Mouse (Mus musculus) heart, adult 2 months (tissue): ENCODE data around the gene Lnx2. TPM values are rescaled to one million over a fixed set of nuclear protein-coding genes. Genes with fewer than 3 reads are reported as not detected.

Experiments used
- DNase-seq, 2 experiments: peaks; one replicate each; pipeline ENCODE4 v3.0.0; 2021
- H3K27ac ChIP-seq: fragments of 200-600 bp; 2 replicates; pipeline ENCODE4 v1.8.1; 2022
- H3K27me3 ChIP-seq: fragments of 200-500 bp; 2 replicates; pipeline ENCODE4 v1.6.1; 2012; ENCODE audit warnings: mild to moderate bottlenecking, low read length, inconsistent platforms, mixed read lengths; ENCODE audit not compliant: control insufficient read depth, insufficient read depth
- H3K36me3 ChIP-seq: fragments of 200-500 bp; 2 replicates; pipeline ENCODE4 v1.6.1; 2012; ENCODE audit warnings: low read length, inconsistent platforms; ENCODE audit not compliant: control insufficient read depth, insufficient read depth
- H3K4me1 ChIP-seq: fragments of 200-500 bp; 2 replicates; pipeline ENCODE4 v1.6.1; 2011; ENCODE audit warnings: low read length; ENCODE audit not compliant: control insufficient read depth, insufficient read depth
- H3K4me3 ChIP-seq: fragments of 200-600 bp; 2 replicates; pipeline ENCODE4 v1.8.1; 2022
- H3K79me2 ChIP-seq: fragments of 200-500 bp; replicated peaks from 2 replicates; pipeline ENCODE4 v1.6.1; 2012; ENCODE audit warnings: mild to moderate bottlenecking, inconsistent platforms, low read length, moderate library complexity, mixed read lengths; ENCODE audit not compliant: control insufficient read depth, insufficient read depth
- H3K9ac ChIP-seq: fragments of 200-500 bp; 2 replicates; pipeline ENCODE4 v1.6.1; 2012; ENCODE audit warnings: low read depth, mild to moderate bottlenecking, control low read depth, inconsistent platforms, low read length, mixed read lengths
- CTCF ChIP-seq: fragments of 200-600 bp; IDR thresholded peaks from 2 replicates; pipeline ENCODE4 v1.8.1; 2022; ENCODE audit warnings: antibody characterized with exemption, mild to moderate bottlenecking, moderate library complexity
- EP300 ChIP-seq: fragments of 200-500 bp; IDR thresholded peaks from 2 replicates; pipeline ENCODE4 v1.6.1; 2011; ENCODE audit warnings: low read depth, low read length, control low read depth; ENCODE audit not compliant: insufficient read depth
- POLR2A ChIP-seq: fragments of 200-500 bp; IDR thresholded peaks from 2 replicates; pipeline ENCODE4 v1.6.1; 2011; ENCODE audit warnings: mild to moderate bottlenecking, low read depth, low read length, control low read depth; ENCODE audit not compliant: insufficient read depth
- WGBS: fragments of 180-500 bp; shearing (Covaris S2); methylation state at CpG from one replicate; pipeline ENCODE4 v1.1.7; 2018; 5-methylcytosine and 5-hydroxymethylcytosine counted together
- intact Hi-C: fragments of 180-260 bp; cut with DNase I; formaldehyde crosslinking; loops from one replicate; pipeline ENCODE4 v1.15.1; 2025
- polyA plus RNA-seq: library from polyadenylated mRNA; depleted of rRNA; stranded (reverse); fragments of >200 nt; gene quantifications from 2 replicates; pipeline ENCODE4 v1.2.3, GENCODE M21; 2012
- total RNA-seq, 2 experiments: library from RNA; stranded (reverse); gene quantifications; 2 replicates each; pipeline ENCODE4 v1.2.3; 2021

Lnx2 gene
- total and polyA plus RNA-seq, 3 experiments, result 9.5 to 14.5 (median 13.6) TPM

GRCm38 (mm10) chr5:147073805-147074204, 2.6 kb downstream of the Lnx2 start:
- Histone ChIP-seq H3K4me1 (peaks cover 25% of the 10 kb centered on the region), H3K27me3 (no peaks in the 10 kb centered on the region), H3K9ac (no peak overlapping the region), H3K4me3 (no peak overlapping the region), H3K27ac (no peak overlapping the region; the same call in 1 of the 2 replicates), H3K36me3 (peaks cover 27% of the 10 kb centered on the region), H3K79me2 (peaks cover 7% of the 10 kb centered on the region)
- intact Hi-C loops, result loop anchor here (10.0 kb wide), 1 partner anchor 239 kb away; the partner anchor contains the start of gene Rpl21
- WGBS, result 57% methylated on average over 6 of the region's 6 CpGs
- no peak for TF ChIP-seq EP300
- no peak for TF ChIP-seq POLR2A
- no peak for TF ChIP-seq CTCF
- DNase-seq, result no peak

DNA sequence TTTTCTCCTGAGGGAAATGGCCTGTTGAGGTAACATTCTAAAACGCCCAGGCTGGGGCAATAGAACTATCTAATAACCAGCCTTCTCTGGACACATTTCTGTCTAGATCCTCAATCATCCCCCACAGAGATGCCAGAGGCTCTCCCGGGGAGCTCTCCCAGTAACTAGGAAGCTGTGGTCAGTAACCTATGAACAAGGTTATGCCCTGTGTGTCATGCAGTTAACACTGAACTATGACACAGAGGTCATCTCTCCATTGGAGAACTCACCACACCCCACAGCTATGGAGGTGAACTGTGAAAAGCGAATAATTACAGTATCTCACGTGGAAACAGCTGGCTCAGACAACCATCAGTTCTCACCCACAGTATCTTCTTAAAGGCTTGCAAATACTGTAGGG, 4.5 kb downstream of the Lnx2 start:
- intact Hi-C loops, result loop anchor here (10.0 kb wide), 1 partner anchor 237 kb away; the partner anchor contains the start of gene Rpl21
- Histone ChIP-seq H3K36me3 (peaks cover 28% of the 10 kb centered on the region), H3K9ac (no peak overlapping the region), H3K27ac (no peak overlapping the region), H3K4me1 (peaks cover 23% of the 10 kb centered on the region), H3K79me2 (peaks cover 7% of the 10 kb centered on the region), H3K27me3 (no peaks in the 10 kb centered on the region), H3K4me3 (no peak overlapping the region)
- TF ChIP-seq POLR2A, result no peak
- TF ChIP-seq CTCF, result no peak
- TF ChIP-seq EP300, result no peak
- no peak for DNase-seq
- WGBS, result 52% methylated on average over 4 of the region's 4 CpGs

GRCm38 (mm10) chr5:147070791-147071516, 5.4 kb downstream of the Lnx2 start:
- Histone ChIP-seq H3K27me3 (no peaks in the 10 kb centered on the region), H3K4me3 (no peak overlapping the region), H3K36me3 (peaks cover 31% of the 10 kb centered on the region), H3K4me1 (peaks cover 23% of the 10 kb centered on the region), H3K9ac (peak overlapping the region; percentile 40), H3K27ac (peak overlapping the region; percentile 21; the same call in 1 of the 2 replicates), H3K79me2 (peaks cover 7% of the 10 kb centered on the region)
- no peak for TF ChIP-seq EP300
- TF ChIP-seq POLR2A, result no peak
- no peak for TF ChIP-seq CTCF
- DNase-seq, result peak in 1 of 2 experiments; percentile 57
- WGBS, result 55% methylated on average over 16 of the region's 16 CpGs
- intact Hi-C loops, result loop anchor here (10.0 kb wide), 1 partner anchor 236 kb away; the partner anchor contains the start of gene Rpl21

GRCm38 (mm10) chr5:147068876-147069275, 7.5 kb downstream of the Lnx2 start:
- DNase-seq, result no peak
- Histone ChIP-seq H3K4me3 (no peak overlapping the region), H3K9ac (no peak overlapping the region; the same call in 1 of the 2 replicates), H3K27ac (no peak overlapping the region), H3K4me1 (peaks cover 30% of the 10 kb centered on the region), H3K36me3 (peaks cover 25% of the 10 kb centered on the region), H3K79me2 (peaks cover 9% of the 10 kb centered on the region), H3K27me3 (no peaks in the 10 kb centered on the region)
- TF ChIP-seq POLR2A (no peak), CTCF (no peak), EP300 (no peak)
- intact Hi-C loops, result no loop called here
- 34% methylated on average over 5 of the region's 5 CpGs for WGBS

DNA sequence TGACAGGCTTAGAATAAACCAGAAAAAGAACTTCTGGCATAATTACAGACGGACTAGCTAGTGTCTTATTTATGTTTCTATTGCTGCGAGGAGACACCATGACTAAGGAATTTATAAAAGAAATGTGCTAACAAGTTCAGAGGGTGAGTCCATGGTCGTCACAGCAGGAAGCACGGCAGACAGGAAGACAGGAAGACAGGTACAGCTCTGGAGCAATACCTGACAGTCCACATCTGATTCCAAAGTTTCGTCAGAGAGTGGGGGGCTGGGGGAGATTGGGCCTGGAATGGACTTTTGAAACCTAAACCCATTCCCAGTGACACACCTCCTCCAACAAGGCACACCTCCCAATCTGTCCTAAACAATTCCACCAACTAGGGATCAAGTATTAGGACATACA, 9.4 kb downstream of the Lnx2 start:
- TF ChIP-seq CTCF, result no peak
- peaks cover 8% of the 10 kb centered on the region for H3K79me2 ChIP-seq
- peaks cover 23% of the 10 kb centered on the region for H3K36me3 ChIP-seq
- H3K9ac ChIP-seq, result no peak overlapping the region
- H3K27me3 ChIP-seq, result no peaks in the 10 kb centered on the region
- intact Hi-C loops, result no loop called here
- DNase-seq, result no peak
- peaks cover 31% of the 10 kb centered on the region for H3K4me1 ChIP-seq
- 61% methylated on average over 5 of the region's 5 CpGs for WGBS
- no peak overlapping the region for H3K4me3 ChIP-seq
- no peak overlapping the region for H3K27ac ChIP-seq

DNA sequence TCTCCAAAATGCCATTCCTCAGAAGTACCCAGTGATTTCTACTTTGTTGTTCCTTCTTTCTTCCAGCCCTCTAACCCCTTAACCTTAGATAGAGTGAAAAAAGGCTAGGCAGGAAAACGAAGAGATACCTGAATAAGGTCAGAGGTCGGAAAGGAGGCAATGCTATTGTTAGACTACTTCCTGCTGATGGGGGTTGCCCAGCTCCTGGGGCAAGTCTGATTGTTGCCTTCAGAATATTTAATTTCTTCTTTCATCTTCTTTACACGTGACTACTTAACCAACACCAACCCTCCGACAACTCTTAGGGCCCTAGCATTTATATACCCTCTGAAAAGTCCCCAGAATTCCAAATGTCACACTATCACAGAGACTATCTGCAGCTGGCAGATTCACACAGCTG, 10.3 kb downstream of the Lnx2 start:
- DNase-seq, result no peak
- TF ChIP-seq POLR2A (no peak), EP300 (no peak), CTCF (no peak)
- Histone ChIP-seq H3K27ac (no peak overlapping the region), H3K4me3 (no peak overlapping the region), H3K27me3 (no peaks in the 10 kb centered on the region), H3K4me1 (peaks cover 29% of the 10 kb centered on the region), H3K36me3 (peaks cover 18% of the 10 kb centered on the region), H3K79me2 (peaks cover 10% of the 10 kb centered on the region), H3K9ac (no peak overlapping the region)
- intact Hi-C loops, result no loop called here
- WGBS, result 47% methylated on average over 4 of the region's 4 CpGs
